14 mouse cellular contexts compared by ENCODE assay signal in genomic region chr1:60665329-60665728, GRCm38 (mm10).
"Had no signal": no experiment of that assay in that cellular context is flagged by ENCODE, and none has a peak within 500 bp of the region (broad histone marks: within the 10 kb centered on the region; RNA-seq: fewer than 3 reads in every experiment).

No protein-coding gene starts in this region.

- H3K9ac ChIP-seq: lung, embryonic 14.5 days; midbrain, embryonic 12.5 days; neural tube, embryonic 12.5 days had no signal

- DNase-seq: lung, adult 18-20 months; lung, embryonic 14.5 days; lung, postnatal 10 days; lung, postnatal 4 days; midbrain, embryonic 14.5 days; right cerebral cortex, postnatal 14 days; spleen, adult 18-20 months; thymus, adult 18-20 months; thymus, postnatal 14 days; thymus, postnatal 36 days had no signal

- ATAC-seq: midbrain, embryonic 16.5 days had no signal

- H3K36me3 ChIP-seq: midbrain, embryonic 10.5 days; midbrain, embryonic 12.5 days; neural tube, embryonic 12.5 days had no signal

- H3K4me3 ChIP-seq: midbrain, embryonic 10.5 days; midbrain, embryonic 12.5 days; neural tube, embryonic 12.5 days had no signal

- H3K27ac ChIP-seq: midbrain, embryonic 10.5 days; midbrain, embryonic 12.5 days; neural tube, embryonic 12.5 days had no signal

- H3K9me3 ChIP-seq: midbrain, embryonic 10.5 days; midbrain, embryonic 12.5 days; neural tube, embryonic 12.5 days had no signal

- H3K4me2 ChIP-seq: lung, embryonic 14.5 days; midbrain, embryonic 12.5 days; neural tube, embryonic 12.5 days had no signal

- H3K27me3 ChIP-seq: midbrain, embryonic 12.5 days; neural tube, embryonic 12.5 days had no signal
